Mouse (Mus musculus) c-Kit-negative CD71-positive TER-119-positive erythroid progenitor cells, embryonic 14.5 days (primary cell): ENCODE results near the gene Cutc.

Experiments used
- DNase-seq: peaks from one replicate; pipeline ENCODE4 v3.0.0-alpha.2; 2013; ENCODE audit warnings: low read depth, low spot score

Gene Cutc

GRCm38 (mm10) chr19:43793951-43794350, 41.2 kb downstream of the Cutc start:
- DNase-seq = no peak

DNA sequence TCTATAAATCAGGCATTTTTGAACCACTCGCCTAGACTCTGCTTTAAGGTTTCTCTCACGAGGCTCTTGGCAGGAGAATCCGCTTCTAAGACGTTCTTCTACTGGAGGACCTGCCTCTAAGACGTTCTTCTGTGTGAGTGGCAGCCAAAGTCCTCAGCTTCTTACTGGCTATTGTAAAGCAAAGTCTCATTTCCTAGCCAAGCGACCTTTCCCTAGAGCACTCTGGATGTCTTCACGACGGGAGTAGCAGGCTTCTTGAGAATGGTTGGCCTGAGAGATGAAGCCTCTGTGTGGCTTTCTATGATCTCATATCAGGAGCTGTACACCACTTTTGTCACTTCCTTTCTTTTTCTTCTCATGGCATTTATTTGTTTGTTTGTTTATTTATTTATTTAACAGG, 42.7 kb downstream of the Cutc start:
- DNase-seq = no peak

DNA sequence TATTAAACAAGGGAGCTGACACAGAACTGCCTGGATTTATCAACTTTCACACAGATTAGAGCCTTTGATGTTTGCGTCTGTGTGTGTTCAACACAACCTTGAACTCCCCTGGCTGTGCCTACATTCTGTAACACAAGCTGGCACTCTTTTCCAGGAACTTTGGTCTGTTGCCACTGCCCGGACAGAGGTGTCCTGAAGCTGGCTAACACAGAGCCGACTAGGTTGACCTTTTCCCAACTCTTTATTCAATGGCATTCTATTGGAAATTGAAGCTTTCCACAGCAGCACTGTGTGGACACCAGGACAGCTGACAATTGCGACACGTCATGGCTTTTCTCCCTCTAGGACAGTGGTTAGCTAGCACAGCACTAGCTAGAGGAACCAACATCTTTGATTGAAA, 44.4 kb downstream of the Cutc start:
- DNase-seq = no peak

DNA sequence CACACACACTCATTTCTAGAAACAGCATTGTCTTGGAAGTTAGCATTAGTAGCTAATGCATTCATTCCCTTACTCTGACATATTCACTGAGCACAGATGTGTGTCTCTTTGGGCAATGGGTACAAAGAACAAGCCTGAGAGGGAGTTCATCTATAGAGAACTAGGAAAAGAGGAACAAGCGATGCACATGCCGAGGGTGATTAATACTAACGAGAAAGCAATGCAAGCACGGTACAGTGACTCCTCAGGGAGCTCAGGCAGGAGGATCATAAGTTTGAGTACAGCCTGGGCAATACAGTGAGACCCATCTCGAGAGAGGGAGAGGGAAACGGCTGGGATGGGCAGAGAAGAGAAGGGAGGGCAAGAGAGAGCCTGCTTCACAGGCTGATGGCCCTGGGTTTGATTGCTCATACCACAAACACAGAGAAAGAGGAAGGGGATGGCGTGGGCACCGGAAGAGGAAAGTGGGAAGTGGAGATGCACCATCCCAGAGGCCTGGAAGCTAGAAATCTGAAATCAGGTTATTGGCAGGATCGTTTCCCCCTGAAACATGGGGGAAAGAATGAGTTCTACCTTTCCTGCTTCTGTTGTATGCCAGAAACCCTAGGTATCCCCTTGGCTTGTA, 48.7 kb downstream of the Cutc start:
- DNase-seq = no peak

DNA sequence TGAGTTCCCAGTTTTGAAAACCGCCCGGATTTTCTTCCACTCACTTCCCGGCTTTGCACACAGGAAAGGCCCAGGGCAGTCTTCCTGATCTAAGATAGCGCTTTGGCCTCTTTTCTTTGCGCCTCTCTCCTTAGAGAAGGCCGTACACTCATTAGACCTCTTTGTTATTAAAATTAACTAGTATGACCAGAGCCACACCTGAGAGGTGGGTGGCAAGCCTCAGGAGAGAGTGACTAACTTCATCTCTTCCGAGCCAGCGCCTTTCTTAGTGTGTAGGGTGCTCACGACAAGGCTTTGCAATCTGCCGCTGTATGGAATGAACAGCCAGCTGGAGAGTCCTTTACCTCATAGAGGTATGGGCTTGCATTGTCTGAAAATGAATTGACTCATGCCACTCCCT, 51.1 kb downstream of the Cutc start:
- DNase-seq = no peak

DNA sequence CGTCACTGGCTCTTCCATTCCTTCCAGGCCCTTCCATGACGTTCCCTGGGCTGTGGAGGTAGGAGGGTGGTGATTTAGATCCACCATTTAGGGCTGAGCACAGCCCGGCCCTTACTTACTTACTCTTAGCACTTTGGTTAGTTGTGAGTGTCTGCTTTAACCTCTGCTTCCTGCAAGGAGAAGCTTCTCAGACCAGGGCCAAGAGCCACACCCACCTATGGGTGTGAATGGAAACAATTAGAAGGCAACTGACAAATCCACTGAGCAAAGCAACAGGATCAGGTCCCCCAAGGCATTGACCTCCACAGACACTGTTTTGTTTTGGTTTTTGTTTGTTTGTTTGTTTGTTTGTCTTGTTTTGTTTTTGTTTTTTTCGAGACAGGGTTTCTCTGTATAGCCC, 56.5 kb downstream of the Cutc start:
- DNase-seq = no peak

DNA sequence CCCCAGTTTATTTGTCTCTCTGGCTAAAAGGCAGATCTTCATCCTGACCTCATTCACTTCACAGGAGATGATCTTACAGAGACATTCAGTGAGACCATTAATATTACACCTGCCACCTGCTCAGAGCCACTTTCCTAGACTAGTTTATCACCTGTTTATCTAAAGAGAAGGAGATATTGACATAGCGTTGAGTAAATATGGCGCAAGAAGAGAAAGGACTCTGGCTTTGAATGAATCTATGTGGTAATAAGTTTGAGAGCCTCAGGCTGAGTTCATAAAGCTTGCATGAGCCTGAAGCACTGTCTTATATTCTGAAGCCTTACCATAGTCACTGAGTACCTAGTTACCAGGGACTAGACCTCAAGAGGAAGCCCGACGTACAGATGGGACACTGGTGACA, 58.6 kb downstream of the Cutc start:
- no peak for DNase-seq

- no peak for DNase-seq
Observed at GRCm38 (mm10) chr19:43813315-43813714, 60.5 kb downstream of the Cutc start.

DNA sequence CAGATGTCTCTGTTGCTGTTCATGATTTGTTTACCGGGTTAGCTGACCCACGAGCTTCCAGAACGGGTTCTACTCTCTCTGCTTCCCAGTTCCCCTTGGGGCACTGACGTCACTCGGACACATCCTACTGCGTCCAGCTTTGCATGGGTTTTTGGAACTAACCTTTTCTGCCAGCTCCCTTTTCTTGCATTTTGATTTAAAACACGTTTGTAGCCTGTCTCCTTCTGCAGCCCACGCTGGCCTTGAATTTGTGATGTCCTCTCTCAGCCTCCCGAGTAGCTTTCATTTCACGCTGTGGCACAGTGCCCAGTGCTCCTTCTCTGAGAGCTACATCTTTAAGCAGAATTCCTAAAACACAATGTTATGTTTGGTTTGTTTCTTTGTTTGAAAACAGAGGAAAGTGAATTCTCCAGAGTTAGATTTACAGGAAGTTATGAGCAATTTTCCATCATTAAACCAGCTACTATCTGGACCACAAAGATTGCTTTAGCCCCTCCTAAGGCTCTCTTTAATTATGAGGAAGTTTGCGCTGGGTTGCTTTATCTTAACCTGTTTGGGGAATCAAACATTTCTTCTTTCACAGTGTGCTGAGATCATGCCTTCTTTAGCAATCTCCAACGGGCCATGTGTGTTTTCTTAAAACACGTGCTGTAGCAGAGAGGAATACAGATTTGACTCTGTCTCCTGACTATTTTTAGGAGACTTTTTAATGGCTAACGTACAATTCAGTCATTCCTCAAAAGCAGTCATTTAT, 63.0 kb downstream of the Cutc start:
- no peak for DNase-seq
